Mouse (Mus musculus): Measurements from ENCODE around the gene Ess2. TPM values are rescaled to one million over a fixed set of nuclear protein-coding genes. Genes with fewer than 3 reads are reported as not detected.

Ess2 gene
- polyA plus RNA-seq, 1 experiment from 2014 or later: 41.8 TPM

DNA sequence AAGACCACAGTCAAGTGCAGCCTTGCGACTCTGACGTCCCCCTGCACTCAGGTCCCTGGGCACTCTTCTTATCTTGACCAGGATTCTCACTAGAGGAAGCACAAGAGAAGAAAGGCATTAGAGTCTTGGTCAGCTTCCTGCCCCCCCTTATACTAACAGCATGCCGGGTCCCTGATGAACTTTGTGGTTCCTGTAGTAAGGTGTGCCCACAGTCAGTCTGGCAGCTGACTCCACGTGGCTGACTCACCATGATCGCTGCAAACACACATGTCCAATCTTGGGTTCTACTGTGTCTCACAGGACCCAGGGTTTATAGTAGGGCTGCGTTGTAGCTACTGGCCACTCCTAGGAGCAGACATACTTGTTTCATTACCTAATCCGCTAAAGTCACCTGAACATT lies 27.0 kb upstream of the Ess2 start:
- Histone ChIP-seq H3K4me1 (ENCODE audit: control insufficient read depth, insufficient read depth, low read depth, low read length) (no peaks in the 10 kb centered on the region; the same call in 1 of the 2 replicates), H3K4me2 (ENCODE audit: low read length) (no peak overlapping the region), H3K9me3 (ENCODE audit: control insufficient read depth, low read length) (no peaks in the 10 kb centered on the region), H3K36me3 (ENCODE audit: control insufficient read depth, insufficient read depth, low read length) (no peaks in the 10 kb centered on the region), H3K27ac (ENCODE audit: low read depth, low read length) (no peak overlapping the region), H3K4me3 (ENCODE audit: low read length) (no peak overlapping the region), H3K27me3 (replicated peaks; ENCODE audit: control insufficient read depth, insufficient read depth, low read length) (no peaks in the 10 kb centered on the region), H3K9ac (ENCODE audit: low read depth, low read length) (no peak overlapping the region)
- WGBS: 84% methylated on average over 7 of the region's 7 CpGs
- no peak for ATAC-seq

- WGBS: 92% methylated on average over 10 of the region's 10 CpGs
- Histone ChIP-seq H3K4me1 (ENCODE audit: control insufficient read depth, insufficient read depth, low read depth, low read length) (no peaks in the 10 kb centered on the region; the same call in 1 of the 2 replicates), H3K4me2 (ENCODE audit: low read length) (no peak overlapping the region), H3K27ac (ENCODE audit: low read depth, low read length) (no peak overlapping the region), H3K9ac (ENCODE audit: low read depth, low read length) (no peak overlapping the region), H3K36me3 (ENCODE audit: control insufficient read depth, insufficient read depth, low read length) (no peaks in the 10 kb centered on the region), H3K4me3 (ENCODE audit: low read length) (no peak overlapping the region), H3K27me3 (replicated peaks; ENCODE audit: control insufficient read depth, insufficient read depth, low read length) (no peaks in the 10 kb centered on the region; the same call in 1 of the 2 replicates), H3K9me3 (ENCODE audit: control insufficient read depth, low read length) (no peaks in the 10 kb centered on the region)
- no peak for ATAC-seq
These were observed 25.6 kb upstream of the Ess2 start for GRCm38 (mm10) chr16:17936776-17937175.

DNA sequence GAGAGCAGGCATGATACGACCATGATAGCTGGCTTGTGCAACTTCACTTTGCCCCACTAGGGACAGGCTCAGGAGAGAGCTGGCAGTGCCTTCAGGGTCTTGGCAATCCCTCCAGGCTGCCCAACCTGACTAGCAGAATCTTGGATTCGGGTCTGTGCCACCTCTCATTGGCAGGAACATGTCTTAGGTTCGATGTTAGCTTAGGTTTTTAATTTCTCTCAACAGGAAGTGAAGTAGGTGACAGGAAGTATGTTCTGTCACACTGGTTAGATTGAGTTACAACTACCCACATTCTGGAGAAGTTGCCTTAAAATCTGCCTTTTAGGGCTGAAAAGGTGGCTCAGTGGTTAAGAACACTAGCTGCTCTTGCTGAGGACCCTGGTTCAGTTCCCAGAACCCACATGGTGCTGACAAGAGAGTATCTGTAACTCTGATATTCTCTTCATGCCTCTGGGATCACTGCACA lies 23.3 kb upstream of the Ess2 start:
- no peaks in the 10 kb centered on the region; the same call in 1 of the 2 replicates for H3K4me1 ChIP-seq (ENCODE audit: control insufficient read depth, insufficient read depth, low read depth, low read length)
- no peak overlapping the region for H3K27ac ChIP-seq (ENCODE audit: low read depth, low read length)
- H3K9me3 ChIP-seq (ENCODE audit: control insufficient read depth, low read length): no peaks in the 10 kb centered on the region
- no peaks in the 10 kb centered on the region; the same call in 1 of the 2 replicates for H3K27me3 ChIP-seq (replicated peaks; ENCODE audit: control insufficient read depth, insufficient read depth, low read length)
- 68% methylated on average over 3 of the region's 3 CpGs for WGBS
- no peak overlapping the region for H3K4me3 ChIP-seq (ENCODE audit: low read length)
- no peaks in the 10 kb centered on the region for H3K36me3 ChIP-seq (ENCODE audit: control insufficient read depth, insufficient read depth, low read length)
- ATAC-seq: no peak
- no peak overlapping the region for H3K9ac ChIP-seq (ENCODE audit: low read depth, low read length)
- no peak overlapping the region for H3K4me2 ChIP-seq (ENCODE audit: low read length)

- no peak for ATAC-seq
These were observed 22.7 kb upstream of the Ess2 start for GRCm38 (mm10) chr16:17933594-17934444.

DNA sequence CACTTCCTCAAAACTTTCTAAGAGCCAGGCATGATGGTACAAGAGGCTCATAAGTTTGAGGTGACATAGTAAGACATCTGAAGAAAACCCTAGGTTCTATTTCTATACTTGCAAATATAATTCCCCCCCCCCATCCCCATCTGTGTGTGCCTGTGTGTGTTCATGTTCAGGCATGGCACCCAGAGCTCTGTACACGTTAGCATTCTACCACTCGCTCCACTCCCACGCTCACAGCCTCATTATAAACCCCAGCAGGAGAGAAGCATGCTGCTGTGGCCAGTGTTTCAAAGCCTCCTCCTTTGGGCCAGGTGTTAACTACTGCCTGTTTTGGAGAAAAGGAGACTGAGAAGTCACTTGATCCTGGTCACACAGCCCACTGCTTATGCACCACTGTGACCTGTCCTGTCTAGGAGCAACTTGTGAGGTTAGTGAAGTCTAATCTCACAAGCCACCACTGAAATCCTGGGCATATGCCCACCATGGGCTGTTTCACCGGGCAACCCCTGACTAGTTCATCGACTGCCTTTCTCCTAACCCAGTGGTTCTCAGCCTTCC lies 20.8 kb upstream of the Ess2 start:
- Histone ChIP-seq H3K36me3 (ENCODE audit: control insufficient read depth, insufficient read depth, low read length) (no peaks in the 10 kb centered on the region), H3K27ac (ENCODE audit: low read depth, low read length) (no peak overlapping the region), H3K4me2 (ENCODE audit: low read length) (no peak overlapping the region), H3K9me3 (ENCODE audit: control insufficient read depth, low read length) (no peaks in the 10 kb centered on the region), H3K4me1 (ENCODE audit: control insufficient read depth, insufficient read depth, low read depth, low read length) (peaks cover 4% of the 10 kb centered on the region), H3K27me3 (replicated peaks; ENCODE audit: control insufficient read depth, insufficient read depth, low read length) (no peaks in the 10 kb centered on the region; the same call in 1 of the 2 replicates), H3K9ac (ENCODE audit: low read depth, low read length) (no peak overlapping the region), H3K4me3 (ENCODE audit: low read length) (no peak overlapping the region)
- ATAC-seq: no peak
- 66% methylated on average over 5 of the region's 5 CpGs for WGBS

More at GRCm38 (mm10) chr16:17933594-17934444, 22.7 kb upstream of the Ess2 start:
- no peak overlapping the region for H3K9ac ChIP-seq (ENCODE audit: low read depth, low read length)
- WGBS: 67% methylated on average over 9 of the region's 9 CpGs
- no peak overlapping the region for H3K4me2 ChIP-seq (ENCODE audit: low read length)
- H3K4me1 ChIP-seq (ENCODE audit: control insufficient read depth, insufficient read depth, low read depth, low read length): peaks cover under 1% of the 10 kb centered on the region
- no peak overlapping the region for H3K27ac ChIP-seq (ENCODE audit: low read depth, low read length)
- H3K36me3 ChIP-seq (ENCODE audit: control insufficient read depth, insufficient read depth, low read length): no peaks in the 10 kb centered on the region
- H3K9me3 ChIP-seq (ENCODE audit: control insufficient read depth, low read length): no peaks in the 10 kb centered on the region
- H3K27me3 ChIP-seq (replicated peaks; ENCODE audit: control insufficient read depth, insufficient read depth, low read length): no peaks in the 10 kb centered on the region; the same call in 1 of the 2 replicates
- no peak overlapping the region for H3K4me3 ChIP-seq (ENCODE audit: low read length)

- Histone ChIP-seq H3K4me3 (ENCODE audit: low read length) (no peak overlapping the region), H3K27ac (ENCODE audit: low read depth, low read length) (no peak overlapping the region)
- WGBS: 57% methylated on average over 2 of the region's 2 CpGs
These were observed 18.5 kb upstream of the Ess2 start for GRCm38 (mm10) chr16:17929631-17930030.

DNA sequence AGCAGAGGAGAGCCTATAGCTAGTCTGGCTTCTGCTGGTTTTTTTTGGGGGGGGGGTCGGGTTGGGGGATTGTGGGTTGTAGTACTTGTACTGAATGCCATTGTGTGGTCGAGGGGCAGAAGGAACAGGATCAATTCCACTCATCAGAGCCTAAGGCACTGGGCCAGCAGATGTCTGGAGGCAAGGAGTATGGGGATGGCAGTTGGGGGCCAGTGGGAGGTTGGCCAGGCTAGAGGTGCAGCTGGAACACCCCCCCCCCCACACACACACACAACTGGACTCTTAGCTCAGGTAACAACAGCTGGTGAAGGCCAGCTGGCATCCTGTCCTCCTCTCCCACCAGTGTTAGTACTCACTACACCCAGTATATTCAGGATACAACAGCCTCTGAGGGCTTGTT lies 18.1 kb upstream of the Ess2 start:
- Histone ChIP-seq H3K27ac (ENCODE audit: low read depth, low read length) (peak overlapping the region; percentile 90), H3K4me3 (ENCODE audit: low read length) (no peak overlapping the region), H3K4me2 (ENCODE audit: low read length) (no peak overlapping the region; the same call in 1 of the 2 replicates), H3K9me3 (ENCODE audit: control insufficient read depth, low read length) (no peaks in the 10 kb centered on the region), H3K9ac (ENCODE audit: low read depth, low read length) (no peak overlapping the region; the same call in 1 of the 2 replicates), H3K4me1 (ENCODE audit: control insufficient read depth, insufficient read depth, low read depth, low read length) (peaks cover 14% of the 10 kb centered on the region), H3K27me3 (replicated peaks; ENCODE audit: control insufficient read depth, insufficient read depth, low read length) (no peaks in the 10 kb centered on the region; the same call in 1 of the 2 replicates), H3K36me3 (ENCODE audit: control insufficient read depth, insufficient read depth, low read length) (peaks cover 15% of the 10 kb centered on the region)
- 0% methylated on average over 2 of the region's 2 CpGs for WGBS
- ATAC-seq: peak; percentile 5; the same call in 1 of the 2 replicates

More at GRCm38 (mm10) chr16:17929631-17930030, 18.5 kb upstream of the Ess2 start:
- no peak for ATAC-seq
- Histone ChIP-seq H3K27me3 (replicated peaks; ENCODE audit: control insufficient read depth, insufficient read depth, low read length) (no peaks in the 10 kb centered on the region; the same call in 1 of the 2 replicates), H3K4me1 (ENCODE audit: control insufficient read depth, insufficient read depth, low read depth, low read length) (peaks cover 14% of the 10 kb centered on the region), H3K9me3 (ENCODE audit: control insufficient read depth, low read length) (no peaks in the 10 kb centered on the region), H3K36me3 (ENCODE audit: control insufficient read depth, insufficient read depth, low read length) (peaks cover 14% of the 10 kb centered on the region), H3K9ac (ENCODE audit: low read depth, low read length) (no peak overlapping the region), H3K4me2 (ENCODE audit: low read length) (no peak overlapping the region)

DNA sequence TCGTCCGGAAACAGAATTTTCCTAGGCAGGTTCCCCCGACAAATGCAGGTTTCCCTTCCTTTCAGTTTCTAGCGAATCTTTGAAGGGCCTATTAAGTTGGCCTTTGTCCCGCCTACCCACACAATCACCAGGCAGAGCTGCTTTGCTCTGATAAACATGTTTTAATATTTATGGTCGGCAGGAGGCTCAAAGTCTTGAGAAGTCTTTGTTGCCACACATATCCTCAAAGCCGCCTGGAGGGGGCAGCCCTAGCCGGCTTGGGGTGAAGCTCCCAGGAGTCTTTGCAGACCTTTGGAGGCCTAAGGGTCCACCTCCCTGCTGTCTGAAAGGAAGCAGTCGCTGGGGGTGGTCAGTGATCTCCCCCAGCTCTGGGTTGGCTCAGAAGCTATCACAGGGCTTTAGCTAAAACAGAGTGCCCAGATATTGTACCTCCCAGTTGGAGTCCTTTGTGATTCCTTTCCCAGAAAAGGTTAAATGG lies 17.5 kb upstream of the Ess2 start:
- 1% methylated on average over 9 of the region's 9 CpGs for whole genome bisulfite sequencing
- ATAC-seq: peak; percentile 50
- Histone ChIP-seq H3K9ac (ENCODE audit: low read depth, low read length) (peak overlapping the region; percentile 93), H3K4me2 (ENCODE audit: low read length) (peak overlapping the region; percentile 97), H3K9me3 (ENCODE audit: control insufficient read depth, low read length) (no peaks in the 10 kb centered on the region), H3K27ac (ENCODE audit: low read depth, low read length) (peak overlapping the region; percentile 90), H3K4me3 (ENCODE audit: low read length) (peak overlapping the region; percentile 95), H3K4me1 (ENCODE audit: control insufficient read depth, insufficient read depth, low read depth, low read length) (peaks cover 14% of the 10 kb centered on the region), H3K36me3 (ENCODE audit: control insufficient read depth, insufficient read depth, low read length) (peaks cover 15% of the 10 kb centered on the region), H3K27me3 (replicated peaks; ENCODE audit: control insufficient read depth, insufficient read depth, low read length) (no peaks in the 10 kb centered on the region; the same call in 1 of the 2 replicates)

GRCm38 (mm10) chr16:17928087-17928580 lies 17.0 kb upstream of the Ess2 start, which contains the start of gene Slc25a1:
Gene Slc25a1, minus strand, starts transcription at chr16:17928219.
- Histone ChIP-seq H3K4me2 (ENCODE audit: low read length) (peak within 1 kb of the TSS; percentile 97), H3K27me3 (replicated peaks; ENCODE audit: control insufficient read depth, insufficient read depth, low read length) (no peaks in the 10 kb centered on the region; the same call in 1 of the 2 replicates), H3K4me1 (ENCODE audit: control insufficient read depth, insufficient read depth, low read depth, low read length) (peaks cover 19% of the 10 kb centered on the region), H3K4me3 (ENCODE audit: low read length) (peak within 1 kb of the TSS; percentile 95), H3K9ac (ENCODE audit: low read depth, low read length) (peak within 1 kb of the TSS; percentile 93), H3K27ac (ENCODE audit: low read depth, low read length) (peak within 1 kb of the TSS; percentile 90), H3K36me3 (ENCODE audit: control insufficient read depth, insufficient read depth, low read length) (peaks cover 15% of the 10 kb centered on the region), H3K9me3 (ENCODE audit: control insufficient read depth, low read length) (no peaks in the 10 kb centered on the region)
- under 1% methylated on average over 43 of the region's 47 CpGs for WGBS
- ATAC-seq: peak; percentile 87
